Comparison of ENCODE assay signal across 13 mouse cellular contexts in the genomic region with DNA sequence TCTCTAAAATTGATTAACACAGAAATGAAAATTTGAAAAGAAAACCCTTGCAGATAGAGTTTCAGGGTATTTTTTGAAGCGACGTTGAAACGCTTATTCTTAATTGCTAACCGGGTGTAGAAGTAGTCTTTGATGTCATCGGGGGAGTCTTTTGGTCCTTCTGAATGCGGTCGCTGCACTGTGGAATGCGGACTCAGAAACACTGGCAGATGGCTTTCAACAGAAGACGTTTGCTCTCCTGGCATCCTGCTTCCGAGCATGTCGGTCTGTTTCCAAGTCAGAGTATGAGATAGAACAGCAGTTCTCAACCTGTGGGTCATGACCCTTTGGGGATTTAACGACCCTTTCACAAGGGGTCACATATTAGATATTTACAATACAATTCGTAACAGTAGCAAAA.
"Had no signal": no experiment of that assay in that cellular context is flagged by ENCODE, and none has a peak within 500 bp of the region (broad histone marks: within the 10 kb centered on the region; RNA-seq: fewer than 3 reads in every experiment).

No protein-coding gene starts in this region.

- DNase-seq: kidney, adult 18-20 months; kidney, postnatal 10 days; liver; lung, adult 2 months; lung, postnatal 36 days; midbrain, embryonic 14.5 days; thymus, adult 18-20 months; thymus, postnatal 25 days had no signal

- ATAC-seq: lung, postnatal 0 days had no signal

- H3K36me3 ChIP-seq: limb, embryonic 12.5 days; neural tube, embryonic 12.5 days had no signal

- H3K9ac ChIP-seq: limb, embryonic 12.5 days; liver, embryonic 14.5 days; neural tube, embryonic 12.5 days had no signal

- H3K4me3 ChIP-seq: limb, embryonic 12.5 days; neural tube, embryonic 12.5 days had no signal

- H3K4me2 ChIP-seq: limb, embryonic 12.5 days; neural tube, embryonic 12.5 days had no signal

- H3K27me3 ChIP-seq: neural tube, embryonic 12.5 days had no signal

- H3K27ac ChIP-seq: limb, embryonic 12.5 days; liver, embryonic 14.5 days; neural tube, embryonic 12.5 days; stomach, postnatal 0 days had no signal

- H3K9me3 ChIP-seq: limb, embryonic 12.5 days; neural tube, embryonic 12.5 days had no signal

- H3K4me1 ChIP-seq: neural tube, embryonic 12.5 days had no signal
